Mouse (Mus musculus) megakaryocyte, embryonic 14.5 days (primary cell): Measurements from ENCODE around the gene Copz1.

Source experiments
- FLI1 ChIP-seq: IDR thresholded peaks from 2 replicates; pipeline ENCODE4 v1.6.1; 2012; ENCODE audit warnings: low read length, inconsistent platforms, mixed read lengths
- GATA1 ChIP-seq: IDR thresholded peaks from 3 replicates; pipeline ENCODE4 v1.6.1; 2012; ENCODE audit warnings: mixed read lengths, low read length, inconsistent platforms, borderline replicate concordance

DNA sequence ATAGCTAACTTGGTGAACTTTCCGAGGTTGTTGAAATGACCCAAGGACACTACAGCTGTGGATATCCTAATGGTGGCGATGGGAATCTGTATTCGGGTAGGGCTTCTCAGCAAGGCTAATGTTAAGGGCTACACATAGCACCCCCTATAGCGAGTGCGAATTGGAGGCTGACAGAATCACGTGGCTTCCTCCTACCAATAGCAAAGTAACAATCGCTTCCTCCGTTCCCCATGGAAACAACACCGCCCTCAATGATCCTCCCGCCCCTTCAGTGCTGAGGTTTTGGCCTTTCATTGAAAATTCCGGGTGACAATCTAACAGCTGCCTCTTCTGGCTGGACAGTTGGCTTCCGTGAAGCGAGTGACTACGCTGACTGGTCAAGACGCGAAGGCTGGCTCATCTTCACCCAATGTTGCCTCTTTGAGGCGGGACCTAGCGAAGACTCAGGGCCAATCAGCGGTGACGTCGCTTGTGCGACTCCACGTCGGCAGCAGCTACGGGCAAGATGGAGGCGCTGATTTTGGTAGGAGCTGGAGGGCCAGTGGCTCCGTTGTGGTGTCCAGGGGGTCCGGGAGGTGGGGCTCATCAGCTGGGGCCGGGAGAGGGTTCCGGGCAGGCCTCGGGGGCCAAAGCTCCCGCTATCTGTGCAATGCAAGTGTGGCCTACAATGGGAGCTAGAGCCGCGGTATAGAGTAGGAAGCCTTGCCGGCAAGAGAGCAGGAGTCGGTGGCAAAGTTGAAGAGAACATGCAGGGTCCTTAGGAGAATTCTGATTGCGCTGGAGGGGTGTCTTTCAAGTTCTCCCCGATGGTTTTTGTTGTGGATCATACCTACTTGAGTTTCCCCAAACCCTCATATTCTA, at the start of gene Copz1:
- TF ChIP-seq GATA1, result no peak
- TF ChIP-seq FLI1, result no peak
